23 mouse cellular contexts compared by ENCODE assay signal in the genomic region with DNA sequence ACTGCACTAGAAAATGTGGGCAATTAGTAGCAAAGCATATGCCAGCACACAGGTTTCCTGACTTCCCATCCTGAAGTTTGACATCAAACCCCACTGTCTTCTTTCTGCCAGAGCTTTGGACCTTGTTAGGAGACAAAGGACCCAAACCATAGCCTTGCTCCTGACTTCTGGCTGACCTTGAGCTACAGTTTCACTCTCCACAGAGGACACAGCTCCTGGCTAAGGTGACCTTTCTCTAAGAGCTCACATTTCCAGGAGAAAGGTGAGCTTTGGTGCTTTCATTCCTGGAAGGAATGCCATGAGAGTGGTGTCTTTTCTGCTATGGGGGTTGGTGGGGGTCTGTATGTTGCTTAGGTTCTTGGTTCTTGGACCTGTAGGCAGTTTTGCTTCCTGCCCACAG.
"Had no signal": no experiment of that assay in that cellular context is flagged by ENCODE, and none has a peak within 500 bp of the region (broad histone marks: within the 10 kb centered on the region; RNA-seq: fewer than 3 reads in every experiment).

No protein-coding gene starts in this region.

- H3K27me3 ChIP-seq: lung, embryonic 15.5 days; midbrain, embryonic 12.5 days; neural tube, embryonic 13.5 days; neural tube, embryonic 15.5 days had no signal

- H3K9ac ChIP-seq: liver, postnatal 0 days; lung, embryonic 15.5 days; midbrain, embryonic 12.5 days; neural tube, embryonic 13.5 days; neural tube, embryonic 15.5 days had no signal

- H3K4me3 ChIP-seq: lung, embryonic 15.5 days; megakaryocyte, embryonic 14.5 days; midbrain, embryonic 10.5 days; midbrain, embryonic 12.5 days; myocyte; neural tube, embryonic 13.5 days; neural tube, embryonic 15.5 days had no signal

- ATAC-seq: liver, postnatal 0 days; lung, postnatal 0 days; midbrain, embryonic 16.5 days had no signal

- H3K4me2 ChIP-seq: lung, embryonic 15.5 days; midbrain, embryonic 12.5 days; neural tube, embryonic 13.5 days; neural tube, embryonic 15.5 days had no signal

- H3K27ac ChIP-seq: lung, embryonic 15.5 days; macrophage; midbrain, embryonic 10.5 days; midbrain, embryonic 12.5 days; neural tube, embryonic 13.5 days; neural tube, embryonic 15.5 days had no signal

- H3K9me3 ChIP-seq: lung, embryonic 15.5 days; megakaryocyte, embryonic 14.5 days; midbrain, embryonic 10.5 days; midbrain, embryonic 12.5 days; neural tube, embryonic 13.5 days; neural tube, embryonic 15.5 days had no signal

- H3K4me1 ChIP-seq: lung, embryonic 15.5 days; megakaryocyte, embryonic 14.5 days; neural tube, embryonic 13.5 days; neural tube, embryonic 15.5 days had no signal

- DNase-seq: liver, postnatal 0 days; lung, adult 2 months; lung, postnatal 14 days; lung, postnatal 36 days; midbrain, embryonic 14.5 days; retina, postnatal 1 day; right cerebral cortex, adult 18-20 months; right cerebral cortex, postnatal 25 days; right cerebral cortex, postnatal 4 days; spleen, adult 18-20 months; thymus, adult 18-20 months; thymus, postnatal 14 days; thymus, postnatal 36 days had no signal

- H3K36me3 ChIP-seq: lung, embryonic 15.5 days; midbrain, embryonic 10.5 days; midbrain, embryonic 12.5 days; neural tube, embryonic 13.5 days; neural tube, embryonic 15.5 days had no signal
